Mouse (Mus musculus): Measurements from ENCODE around the gene Snrk.

Snrk gene

DNA sequence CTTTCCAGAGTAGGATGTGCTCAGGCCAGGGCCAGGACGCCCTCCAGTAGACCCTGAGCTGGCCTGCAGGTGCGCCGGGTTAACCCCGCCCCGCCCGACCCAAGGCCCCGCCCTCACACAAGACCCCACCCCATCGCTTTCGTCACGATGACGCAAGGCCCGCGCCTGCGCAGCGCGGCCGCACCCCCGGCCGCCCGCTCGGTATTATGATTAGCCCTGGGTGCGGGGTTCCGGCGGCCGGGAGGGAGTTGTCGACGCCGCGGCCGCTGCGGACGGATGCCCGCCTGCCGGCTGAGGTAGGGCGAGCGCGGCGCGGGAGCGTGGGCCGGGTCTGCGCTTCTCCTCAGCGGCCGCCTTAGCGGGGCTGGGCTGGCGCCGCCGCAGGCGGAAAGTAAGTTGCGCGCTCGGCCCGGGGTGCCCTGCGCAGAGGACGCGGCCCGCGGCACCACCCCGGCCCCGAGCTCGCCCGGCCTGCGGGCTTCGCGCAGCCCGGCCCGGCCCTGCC lies at the start of gene Snrk:
Gene Snrk (plus strand): TSS at position 155 of the 505 bp plus-strand sequence.
- DNase-seq (ENCODE audit: extremely low read depth, low read depth, low spot score), result no peak

DNA sequence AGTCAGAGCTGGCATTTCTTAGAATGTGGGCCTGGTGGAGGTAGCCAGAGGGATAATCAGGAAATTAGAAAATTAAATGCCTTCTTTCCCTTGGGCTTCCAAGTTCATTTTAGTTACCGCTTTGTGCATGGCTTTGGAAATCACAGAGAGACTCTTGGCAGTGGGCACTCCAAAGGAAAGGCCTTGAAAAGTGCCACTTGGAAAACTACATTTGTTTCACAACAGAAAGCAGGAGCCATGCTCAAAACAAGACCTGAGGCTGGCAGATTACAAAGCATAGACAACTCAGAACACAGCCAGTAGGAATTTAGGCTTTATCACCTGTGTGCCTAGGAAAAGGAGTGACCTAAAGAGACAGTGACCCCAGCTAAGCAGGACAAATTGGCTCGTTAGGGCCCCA lies 49.4 kb upstream of the Snrk start:
- no peak for DNase-seq (ENCODE audit: extremely low read depth, low read depth, low spot score)

DNA sequence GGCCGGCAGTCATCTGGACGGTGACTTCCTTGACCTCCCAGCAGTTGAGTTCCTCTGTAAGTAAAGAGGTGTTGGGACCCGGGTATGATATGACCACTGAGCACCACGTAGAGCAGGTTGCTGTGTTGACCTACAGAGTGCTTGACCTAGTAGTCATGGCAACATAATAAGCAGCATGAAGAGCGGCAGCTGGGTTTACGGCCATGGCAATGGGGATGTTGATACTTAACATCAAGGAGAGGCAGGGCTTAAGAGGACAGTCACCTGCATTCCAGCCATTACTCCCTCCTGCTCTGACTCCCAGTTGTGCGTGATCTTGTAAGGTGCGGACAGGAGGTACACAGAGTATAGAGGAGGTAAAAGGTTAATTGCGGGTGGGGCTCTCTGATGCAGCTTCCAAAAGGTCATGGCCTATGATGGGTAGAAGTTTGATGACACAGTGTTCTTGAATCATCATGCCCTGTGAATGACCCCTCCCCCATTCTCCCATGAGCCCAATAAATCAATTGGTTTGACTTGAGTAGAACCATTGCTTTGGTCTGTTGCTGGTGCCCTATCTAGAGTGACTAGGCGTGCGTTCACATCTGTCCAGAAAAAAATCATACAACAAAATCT lies 47.4 kb upstream of the Snrk start:
- no peak for DNase-seq (ENCODE audit: extremely low read depth, low read depth, low spot score)

DNA sequence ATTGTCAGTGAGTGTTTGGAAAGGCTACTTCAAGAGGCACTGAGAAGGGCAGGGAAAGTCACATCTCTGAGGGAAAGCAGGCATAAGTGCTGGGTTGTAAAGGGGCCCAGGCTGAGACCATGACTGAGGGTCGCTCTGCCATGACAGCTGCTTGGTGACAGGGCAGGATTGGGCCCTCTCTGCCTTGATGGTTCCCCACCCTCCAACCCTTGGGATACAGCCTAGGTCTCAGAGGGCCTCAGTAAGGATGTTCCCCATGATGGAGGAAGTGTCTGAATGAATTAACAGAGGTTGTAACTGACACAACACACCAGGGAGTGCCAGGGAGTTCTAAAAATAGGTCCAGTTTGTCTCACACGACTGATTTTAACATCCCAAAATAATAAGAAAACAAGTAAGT lies 43.1 kb upstream of the Snrk start:
- no peak for DNase-seq (ENCODE audit: extremely low read depth, low read depth, low spot score)

DNA sequence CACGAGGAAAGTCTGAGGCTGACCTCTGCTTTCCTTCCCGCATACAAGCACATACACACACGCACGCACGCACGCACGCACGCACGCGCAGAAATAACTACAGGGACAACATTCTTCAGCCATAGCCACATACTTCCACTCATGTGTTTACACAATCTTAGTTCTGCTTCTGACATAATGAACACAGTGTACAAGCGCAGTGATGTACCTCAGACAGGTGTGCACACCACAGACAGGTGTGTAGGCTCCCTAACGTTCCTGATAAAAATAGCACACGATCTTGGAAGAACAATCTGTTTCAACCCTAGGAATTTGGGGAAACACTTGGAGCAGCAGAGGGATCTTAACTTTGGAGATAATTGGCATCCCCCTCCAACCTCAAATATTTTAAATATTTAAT lies 42.5 kb upstream of the Snrk start:
- DNase-seq (ENCODE audit: extremely low read depth, low read depth, low spot score), result no peak

DNA sequence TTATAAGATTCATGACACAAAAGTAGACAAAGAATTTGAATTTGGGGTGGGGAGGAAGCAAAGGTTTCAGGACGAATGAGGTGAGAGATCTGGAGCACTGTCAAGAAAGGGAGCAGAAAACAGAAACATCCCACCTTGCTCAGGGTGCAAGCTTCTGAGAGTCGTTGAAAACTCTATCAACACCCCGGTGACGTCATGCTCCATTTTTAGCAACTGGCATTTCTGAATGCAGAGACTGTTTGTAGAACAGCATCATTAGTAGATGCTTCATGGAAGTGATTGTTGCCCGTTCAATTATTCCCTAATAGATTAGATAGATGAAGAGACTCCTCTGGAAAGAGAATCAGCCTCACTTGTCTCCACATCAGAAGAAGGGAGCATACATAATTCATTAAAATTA lies 38.6 kb upstream of the Snrk start:
- DNase-seq (ENCODE audit: extremely low read depth, low read depth, low spot score), result no peak

DNA sequence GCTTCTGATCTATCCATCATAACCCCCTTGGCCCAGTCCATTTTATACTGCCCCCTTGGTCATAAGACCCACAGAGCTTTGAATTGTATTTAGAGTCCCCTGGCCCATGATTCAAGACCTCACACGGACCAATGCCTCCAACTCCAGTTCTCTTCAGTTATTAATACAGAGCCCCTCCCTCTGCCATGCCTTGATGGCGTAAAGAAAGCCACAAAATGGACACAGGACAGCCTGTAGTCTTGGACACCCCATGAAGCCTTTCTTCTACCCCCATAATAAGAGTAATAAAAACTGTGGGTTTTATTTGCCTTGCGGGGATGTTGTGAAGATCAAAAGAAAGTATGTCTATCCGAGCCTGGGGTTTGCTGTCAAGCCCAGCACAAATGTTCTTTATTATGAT lies 33.4 kb upstream of the Snrk start:
- no peak for DNase-seq (ENCODE audit: extremely low read depth, low read depth, low spot score)

DNA sequence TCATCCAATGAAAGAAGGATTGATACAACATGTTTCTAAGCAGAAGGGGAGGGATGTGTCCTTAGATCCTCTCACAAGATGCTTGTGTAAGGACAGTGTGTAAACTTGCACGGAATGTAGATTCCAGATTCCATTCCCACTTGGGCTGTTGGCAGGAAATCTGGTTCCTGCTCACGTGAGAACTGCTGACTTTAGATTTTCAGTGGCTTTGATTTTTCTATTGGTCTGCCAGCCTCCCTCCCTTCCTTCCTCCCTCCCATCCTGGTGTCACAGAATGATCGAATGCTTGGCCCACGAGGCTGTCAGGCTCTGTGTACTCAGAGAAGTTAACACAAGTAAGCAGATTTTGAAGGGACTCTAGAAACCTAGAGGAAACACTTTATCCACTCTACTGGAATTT lies 32.9 kb upstream of the Snrk start:
- no peak for DNase-seq (ENCODE audit: extremely low read depth, low read depth, low spot score)

DNA sequence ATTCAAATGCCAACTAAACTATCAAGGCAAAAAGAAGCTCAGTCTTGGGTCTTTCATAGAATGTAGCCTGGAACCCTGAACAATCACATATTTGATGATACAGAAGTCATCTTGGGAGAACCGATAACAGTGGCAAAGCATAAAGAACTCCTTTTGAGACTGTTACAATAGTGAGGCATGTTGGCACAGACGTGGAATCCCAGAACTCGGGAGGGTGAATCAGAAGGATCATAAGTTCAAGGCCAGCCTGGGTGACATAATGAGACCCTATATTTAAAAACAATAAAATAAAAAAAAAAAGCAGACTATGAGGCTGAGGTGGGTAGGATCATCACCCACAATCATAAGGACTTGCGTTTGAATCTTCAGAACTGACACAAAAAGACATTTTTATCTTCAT lies 32.4 kb upstream of the Snrk start:
- DNase-seq (ENCODE audit: extremely low read depth, low read depth, low spot score), result no peak

DNA sequence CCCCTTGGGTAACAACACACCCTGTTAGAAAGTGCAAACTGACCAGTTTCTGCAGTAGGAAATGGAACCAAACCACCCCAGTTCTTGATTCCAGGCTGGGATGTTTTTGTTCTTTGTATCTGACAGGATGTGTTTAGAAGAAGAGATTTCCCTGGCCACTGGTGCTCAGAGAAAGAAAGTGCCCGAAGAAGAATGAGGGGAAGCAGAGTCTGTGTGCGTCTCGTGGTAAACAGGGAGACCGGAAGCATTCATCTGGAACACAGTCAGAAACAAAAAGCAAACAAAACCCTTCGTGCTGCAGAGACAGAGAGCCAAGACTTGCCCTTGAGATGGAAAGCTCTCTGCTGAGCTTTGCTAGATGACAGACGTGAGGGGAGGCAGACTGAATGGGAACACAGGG lies 32.0 kb upstream of the Snrk start:
- DNase-seq (ENCODE audit: extremely low read depth, low read depth, low spot score), result no peak

DNA sequence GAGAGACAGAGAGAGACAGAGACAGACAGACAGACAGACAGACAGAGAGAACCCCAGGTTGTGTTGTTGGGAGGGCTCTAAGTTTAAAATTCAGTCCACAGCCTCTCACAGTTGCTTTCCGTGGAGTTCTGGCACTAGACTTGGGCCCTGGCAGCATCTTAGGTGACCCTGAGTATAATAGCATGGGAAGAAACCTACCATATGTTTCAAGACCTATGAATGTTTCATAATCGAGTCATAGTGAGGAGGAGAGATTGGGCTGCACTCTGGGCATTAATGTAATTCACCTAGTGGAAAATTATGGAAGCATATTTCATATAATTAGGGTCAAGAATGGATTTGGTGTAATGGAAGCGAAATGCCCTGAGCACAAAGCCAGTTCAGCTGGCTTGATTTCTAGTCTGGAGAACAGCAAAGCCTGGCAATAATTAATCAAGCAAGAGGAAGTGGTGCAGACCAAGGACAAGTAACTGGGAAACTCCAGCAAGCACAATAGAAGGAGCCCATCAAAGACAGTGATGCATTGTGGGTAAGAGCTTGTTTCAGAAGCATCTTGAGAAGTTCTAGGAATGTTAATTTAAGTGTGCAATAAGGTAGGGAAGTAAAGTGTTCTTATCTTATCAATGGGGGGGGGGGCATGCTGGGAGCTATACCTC lies 31.4 kb upstream of the Snrk start:
- DNase-seq (ENCODE audit: extremely low read depth, low read depth, low spot score), result no peak

DNA sequence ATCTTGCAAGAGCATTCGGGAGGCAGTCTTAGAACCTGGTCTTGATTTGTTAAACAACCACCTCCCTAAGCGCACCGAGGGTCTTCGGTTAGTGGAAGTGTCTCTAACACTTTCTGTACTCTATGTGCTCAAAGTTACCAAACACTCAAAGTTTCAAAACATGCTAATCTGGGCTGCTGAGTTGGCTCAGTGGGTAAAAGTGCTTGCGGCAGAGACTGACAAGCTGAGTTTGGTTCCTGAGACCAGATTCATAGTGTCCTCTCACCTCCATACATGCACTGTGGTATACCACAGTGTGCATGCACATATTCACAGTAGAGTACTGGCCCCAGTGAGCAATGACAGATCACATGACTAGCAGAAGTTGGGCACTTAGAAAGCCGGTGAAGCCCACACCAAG lies 30.0 kb upstream of the Snrk start:
- no peak for DNase-seq (ENCODE audit: extremely low read depth, low read depth, low spot score)

DNA sequence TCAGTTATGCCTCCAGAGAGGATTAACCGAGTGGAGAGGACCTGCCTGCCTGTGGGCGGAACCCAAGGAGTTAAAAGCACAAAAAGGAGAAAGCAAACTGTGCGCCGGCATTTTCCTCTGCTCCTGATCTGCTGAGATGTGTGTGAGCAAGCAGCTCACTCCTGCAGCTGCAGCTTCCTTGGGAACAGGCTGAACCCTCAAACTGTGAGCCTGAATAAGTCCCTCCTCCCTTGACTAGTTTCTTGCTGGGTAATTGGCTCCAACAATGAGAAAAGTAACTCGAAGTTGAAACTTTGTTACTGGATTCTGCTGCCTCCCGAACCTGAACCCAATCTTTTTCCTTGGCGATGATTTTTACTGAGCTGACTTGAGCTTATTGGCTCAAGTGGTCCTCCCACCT lies 25.9 kb upstream of the Snrk start:
- no peak for DNase-seq (ENCODE audit: extremely low read depth, low read depth, low spot score)

DNA sequence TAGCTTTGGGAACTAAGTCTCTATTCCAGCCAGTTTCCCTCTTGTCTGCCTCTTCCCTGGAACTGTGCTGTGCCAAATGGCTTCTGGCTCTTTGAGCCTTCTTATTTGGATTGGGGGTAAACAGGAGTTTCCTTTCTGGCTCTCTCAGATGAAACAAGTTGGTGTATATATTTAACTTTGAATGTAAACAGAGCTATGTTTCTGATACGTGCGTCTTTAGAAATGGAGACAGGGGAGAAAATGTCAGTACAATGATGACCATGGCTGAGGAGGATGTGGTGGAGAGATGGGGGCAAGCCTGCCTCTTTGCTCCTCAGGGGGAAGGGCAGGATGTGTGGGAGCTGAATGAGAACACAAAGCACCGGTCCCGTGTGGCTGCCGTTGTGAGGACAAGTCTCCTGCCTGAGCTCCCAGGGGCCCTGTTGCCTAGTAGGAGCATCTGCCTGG lies 25.3 kb upstream of the Snrk start:
- DNase-seq (ENCODE audit: extremely low read depth, low read depth, low spot score), result no peak

DNA sequence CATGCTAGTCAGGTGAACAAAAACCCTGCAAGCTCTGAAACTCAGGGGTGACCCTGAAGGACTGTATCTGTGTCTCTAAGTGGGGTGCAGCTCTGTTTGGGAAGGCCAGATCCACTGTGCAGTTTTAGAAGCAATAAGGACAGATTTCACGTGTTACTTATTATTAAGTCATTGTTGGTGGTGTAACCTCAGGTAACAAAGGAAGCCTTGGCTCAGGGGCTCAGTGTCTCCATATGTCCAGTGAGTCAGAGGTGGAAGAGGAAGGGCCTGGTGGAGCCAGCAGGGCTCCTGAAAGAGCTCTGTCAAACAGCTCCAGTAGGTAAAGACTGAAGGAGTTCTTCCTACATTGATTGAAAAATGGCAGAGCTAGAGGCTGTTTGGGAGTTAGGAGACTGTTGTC lies 22.9 kb upstream of the Snrk start:
- no peak for DNase-seq (ENCODE audit: extremely low read depth, low read depth, low spot score)

DNA sequence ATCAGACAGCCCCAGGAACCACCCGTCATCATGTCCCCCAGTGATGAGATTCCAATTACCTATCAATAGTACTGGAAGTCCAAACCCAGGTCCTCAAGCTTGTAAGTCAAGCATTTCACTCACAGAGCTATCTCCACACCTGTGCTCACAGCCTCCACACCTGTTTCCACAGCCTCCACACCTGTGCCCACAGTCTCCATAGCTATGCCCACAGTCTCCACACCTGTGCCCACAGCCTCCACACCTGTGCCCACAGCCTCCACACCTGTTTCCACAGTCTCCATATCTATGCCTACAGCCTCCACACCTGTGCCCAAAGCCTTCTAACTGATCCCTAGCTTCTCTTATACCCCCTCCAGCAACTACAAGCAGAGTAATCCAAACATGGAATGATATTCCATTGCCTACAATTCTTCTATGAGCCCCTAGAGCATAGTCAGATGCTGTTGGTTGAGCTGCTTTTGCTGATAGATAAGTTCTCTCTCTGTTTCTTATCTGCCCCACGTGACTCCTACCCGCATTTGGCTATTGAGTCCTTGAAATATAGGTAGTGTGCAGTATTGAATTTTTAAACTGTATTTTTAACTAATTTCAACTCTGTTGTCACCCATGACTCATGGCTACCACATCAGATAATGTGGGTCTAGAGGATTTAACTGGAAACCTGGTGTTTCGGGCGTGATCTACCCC lies 20.1 kb upstream of the Snrk start:
- no peak for DNase-seq (ENCODE audit: extremely low read depth, low read depth, low spot score)

DNA sequence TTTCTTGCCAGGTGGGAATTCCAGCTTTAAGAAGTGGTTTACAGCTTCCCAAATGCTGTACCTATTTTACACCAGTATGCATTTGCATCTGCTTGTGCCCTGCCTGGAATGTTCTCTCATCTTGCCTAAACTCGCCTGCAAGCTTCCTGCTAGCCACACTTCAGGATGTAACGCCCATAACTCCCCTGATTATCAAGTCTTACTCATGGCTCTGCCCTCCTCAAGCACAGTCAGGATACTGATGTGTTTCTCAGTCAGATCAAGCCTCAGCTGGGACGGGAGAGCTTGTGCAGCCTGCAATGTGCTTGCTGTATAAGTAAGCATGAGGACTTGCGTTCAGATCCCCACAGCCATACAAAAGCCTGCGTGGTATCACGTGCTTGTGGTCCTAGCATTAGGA lies 19.5 kb upstream of the Snrk start:
- no peak for DNase-seq (ENCODE audit: extremely low read depth, low read depth, low spot score)

DNA sequence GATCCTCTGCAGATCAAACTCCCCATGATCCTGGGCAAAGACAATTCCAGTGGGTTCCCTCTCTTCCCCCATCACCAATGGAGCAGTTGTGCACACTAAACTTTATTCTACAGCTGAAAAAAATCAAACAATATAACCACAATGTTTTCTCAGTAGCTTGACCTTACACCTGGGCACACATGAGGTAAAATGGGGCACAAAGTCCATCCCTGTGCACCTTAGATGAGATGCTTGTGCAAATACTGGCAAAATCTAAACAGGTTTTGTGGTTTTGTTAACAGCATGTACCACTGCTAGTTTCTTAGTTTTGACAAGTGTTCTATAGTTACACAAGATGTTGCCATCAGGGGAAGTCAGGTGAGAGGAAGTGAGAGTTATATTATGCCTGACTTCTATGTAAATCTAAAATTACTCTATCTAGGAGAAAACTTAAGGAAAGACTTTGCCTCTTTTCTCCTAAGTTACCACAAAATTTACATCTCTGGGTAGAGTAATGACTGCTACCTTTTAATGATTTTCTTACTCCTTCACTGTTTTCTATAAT lies 16.4 kb upstream of the Snrk start:
- DNase-seq (ENCODE audit: extremely low read depth, low read depth, low spot score), result no peak

DNA sequence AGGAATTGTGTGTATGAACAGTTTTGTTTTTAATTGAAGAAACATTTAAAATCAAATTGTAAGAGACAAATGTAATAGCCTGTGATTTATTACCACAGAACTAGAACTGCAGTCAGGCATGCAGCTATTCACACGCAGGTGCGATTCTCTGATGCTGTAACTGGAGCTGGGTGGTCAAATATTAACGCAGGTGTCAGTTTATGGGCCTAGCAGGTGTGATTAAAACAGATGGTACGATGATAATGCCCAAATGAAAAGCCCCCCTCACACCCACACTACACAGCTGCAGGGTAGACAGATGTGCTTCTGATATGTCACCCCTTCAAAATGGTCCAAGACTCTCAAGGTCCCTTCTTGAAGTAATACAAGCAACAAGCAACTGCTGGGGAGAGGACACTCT lies 15.9 kb upstream of the Snrk start:
- no peak for DNase-seq (ENCODE audit: extremely low read depth, low read depth, low spot score)

DNA sequence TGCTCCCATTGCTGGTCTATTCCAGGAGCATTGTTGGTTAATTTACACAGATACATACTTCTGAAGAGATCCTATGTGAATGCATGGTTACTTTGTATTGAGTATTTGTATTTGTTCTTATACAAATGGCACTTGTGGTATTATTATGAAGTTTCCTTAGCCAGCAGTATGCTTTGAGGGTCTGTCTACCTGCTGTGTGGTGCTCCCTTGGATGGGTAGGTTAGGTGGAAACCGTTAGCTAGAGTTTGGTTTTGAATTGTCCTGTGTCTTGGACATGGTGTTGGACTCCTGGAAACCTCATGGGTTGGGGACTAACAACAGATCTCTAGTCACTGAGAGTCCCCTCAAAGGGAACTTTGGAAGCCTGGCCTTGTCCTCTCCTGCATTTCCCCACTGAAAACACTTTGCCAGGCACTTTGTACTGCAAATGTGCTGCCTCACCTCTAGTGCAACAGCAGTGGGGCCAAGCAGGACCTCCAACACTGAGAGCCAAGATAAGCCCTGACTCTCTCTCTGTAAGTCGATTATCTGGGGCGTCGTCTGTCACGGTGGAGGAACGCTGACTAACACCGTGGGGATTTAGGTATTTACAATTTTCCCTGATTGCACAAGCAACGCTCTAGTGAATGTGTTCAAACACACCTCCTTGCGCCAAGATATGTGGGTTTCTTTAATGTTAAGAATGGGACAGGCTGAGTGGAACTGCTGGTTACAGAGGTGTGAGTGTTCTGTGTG lies 13.3 kb upstream of the Snrk start:
- no peak for DNase-seq (ENCODE audit: extremely low read depth, low read depth, low spot score)

DNA sequence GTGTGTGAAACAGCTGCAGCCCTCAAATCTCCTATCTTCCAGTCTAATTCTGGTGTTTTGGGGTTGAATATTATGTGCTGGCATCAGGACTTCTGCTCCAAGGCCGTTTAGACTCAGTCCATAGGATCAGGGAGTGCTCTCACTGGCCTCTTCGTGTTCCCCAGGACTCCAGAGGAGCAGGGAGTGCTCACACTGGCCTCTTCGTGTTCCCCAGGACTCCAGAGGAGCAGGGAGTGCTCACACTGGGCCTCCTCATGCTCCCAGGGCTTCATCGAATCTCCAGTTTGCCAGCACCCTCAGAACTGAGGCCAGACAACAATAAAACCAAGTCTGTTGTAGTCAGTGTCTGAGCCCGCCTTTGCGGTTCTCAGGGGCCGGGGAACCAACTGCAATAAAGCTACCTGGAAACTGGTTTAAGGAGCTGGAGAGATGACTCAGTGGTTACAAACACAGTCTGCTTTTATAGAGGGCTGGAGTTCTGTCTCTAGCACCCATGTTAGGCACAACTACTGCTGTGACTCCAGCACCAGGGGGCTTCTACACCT lies 12.7 kb upstream of the Snrk start:
- DNase-seq (ENCODE audit: extremely low read depth, low read depth, low spot score), result no peak

Measured in fat pad, adult 2 months (tissue).